In the genomic region with DNA sequence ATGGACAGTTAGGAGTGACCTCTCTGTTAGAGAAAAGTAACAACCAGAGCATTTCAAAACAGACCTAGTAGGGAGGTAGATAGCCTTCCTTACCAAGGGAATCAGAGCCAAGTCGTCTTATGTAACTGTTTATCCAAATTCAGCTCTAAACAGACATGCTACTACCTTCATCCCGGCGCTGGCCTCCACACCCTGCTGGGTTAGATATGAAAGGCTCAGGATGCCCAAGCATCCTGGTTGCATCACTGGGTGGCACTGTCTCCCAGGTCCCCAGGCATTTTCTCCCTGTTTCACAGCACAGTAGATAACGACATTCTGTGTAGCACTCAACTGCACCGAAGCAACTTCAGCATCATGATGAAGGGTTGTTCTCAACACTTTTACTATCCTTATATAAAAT, we compare ENCODE assay signal across 18 mouse cellular contexts.
A peak's percentile ranks its signal among the peaks of the same experiment; 100 is the strongest.
DNase-seq lines count a peak whose midpoint lies in the region; ATAC-seq and TF ChIP-seq lines count a peak whose summit lies in the region.
"Had no signal": no experiment of that assay in that cellular context is flagged by ENCODE, and none has a peak within 500 bp of the region (broad histone marks: within the 10 kb centered on the region; RNA-seq: fewer than 3 reads in every experiment).

No protein-coding gene starts in this region.

- no peaks in the 10 kb centered on the region for H3K36me3 ChIP-seq in heart, adult 2 months (ENCODE audit: control insufficient read depth, insufficient read depth, low read length)
- no peaks in the 10 kb centered on the region for H3K36me3 ChIP-seq in heart, embryonic 12.5 days
- H3K36me3 ChIP-seq: embryonic facial prominence, embryonic 10.5 days; hindbrain, embryonic 13.5 days; limb, embryonic 13.5 days had no signal

- H3K79me2 ChIP-seq in heart, adult 2 months (replicated peaks; ENCODE audit: control insufficient read depth, insufficient read depth, low read length): no peaks in the 10 kb centered on the region; the same call in 1 of the 2 replicates

- WGBS in heart, adult 2 months: 72% methylated on average over 5 of the region's 5 CpGs
- WGBS in heart, embryonic 12.5 days: 69% methylated on average over 5 of the region's 5 CpGs

- no peaks in the 10 kb centered on the region for H3K9me3 ChIP-seq in heart, embryonic 12.5 days (replicated peaks)
- H3K9me3 ChIP-seq: embryonic facial prominence, embryonic 10.5 days; hindbrain, embryonic 13.5 days; limb, embryonic 13.5 days had no signal

- intact Hi-C loops in heart, adult 2 months (cut with DNase I): no loop called here

- TF ChIP-seq EP300 in heart, adult 2 months (IDR thresholded peaks at IDR 0.05; ENCODE audit: insufficient read depth, low read depth, low read length): no peak

- no peaks in the 10 kb centered on the region for H3K27me3 ChIP-seq in heart, adult 2 months (ENCODE audit: control insufficient read depth, insufficient read depth, low read length)
- H3K27me3 ChIP-seq in heart, embryonic 12.5 days (replicated peaks): no peaks in the 10 kb centered on the region
- H3K27me3 ChIP-seq: hindbrain, embryonic 13.5 days; limb, embryonic 13.5 days had no signal

- DNase-seq in heart, adult 2 months: no peak
- peak; percentile 17 for DNase-seq in right cerebral cortex, adult 18-20 months
- DNase-seq in right cerebral cortex, postnatal 10 days (ENCODE audit: low spot score in 2 of 2): no peak
- peak; percentile 57 for DNase-seq in cerebellum, adult 9-11 months
- no peak for DNase-seq in testis, postnatal 10 days (ENCODE audit: low spot score)
- no peak for DNase-seq in right cerebral cortex, postnatal 4 days
- DNase-seq: gastrocnemius, postnatal 36 days; heart, postnatal 14 days; kidney, adult 9 months; kidney, postnatal 25 days had no signal

- no peaks in the 10 kb centered on the region for H3K4me1 ChIP-seq in heart, adult 2 months (ENCODE audit: control insufficient read depth, insufficient read depth, low read length)
- peaks cover 15% of the 10 kb centered on the region; the same call in 1 of the 2 replicates for H3K4me1 ChIP-seq in heart, embryonic 12.5 days (replicated peaks)

- H3K9ac ChIP-seq in heart, adult 2 months (ENCODE audit: low read depth, low read length): no peak overlapping the region
- H3K9ac ChIP-seq in heart, embryonic 12.5 days: no peak overlapping the region
- H3K9ac ChIP-seq: hindbrain, embryonic 13.5 days; limb, embryonic 13.5 days; liver, embryonic 14.5 days had no signal

- H3K4me2 ChIP-seq in heart, embryonic 12.5 days: no peak overlapping the region
- H3K4me2 ChIP-seq: heart, embryonic 11.5 days; hindbrain, embryonic 13.5 days; limb, embryonic 13.5 days; midbrain, embryonic 11.5 days had no signal

- H3K27ac ChIP-seq in heart, adult 2 months: no peak overlapping the region
- H3K27ac ChIP-seq in heart, embryonic 12.5 days (ENCODE audit: poor library complexity, severe bottlenecking): no peak overlapping the region
- H3K27ac ChIP-seq: embryonic facial prominence, embryonic 10.5 days; hindbrain, embryonic 13.5 days; limb, embryonic 13.5 days; liver, embryonic 14.5 days had no signal

- no peak overlapping the region for H3K4me3 ChIP-seq in heart, adult 2 months
- no peak overlapping the region for H3K4me3 ChIP-seq in heart, embryonic 12.5 days
- H3K4me3 ChIP-seq: embryonic facial prominence, embryonic 10.5 days; hindbrain, embryonic 13.5 days; limb, embryonic 13.5 days had no signal

- no peak for TF ChIP-seq POLR2A in heart, adult 2 months (IDR thresholded peaks at IDR 0.05; ENCODE audit: insufficient read depth, low read depth, low read length)

- no peak for ATAC-seq in heart, embryonic 12.5 days (ENCODE audit: insufficient number of reproducible peaks, low FRiP score)
- ATAC-seq: inflammation-experienced regulatory T-cells, adult 6 months had no signal

- TF ChIP-seq CTCF in heart, adult 2 months (IDR thresholded peaks at IDR 0.05): peak; percentile 39

Comparison
In these comparisons a context has a peak if more than half of its experiments do, and no peak if none do; other contexts are left out.
1. DNase-seq: peak in right cerebral cortex, adult 18-20 months (single experiment) and cerebellum, adult 9-11 months (single experiment); none in heart, adult 2 months (0 of 2), right cerebral cortex, postnatal 10 days (0 of 2), testis, postnatal 10 days (single experiment) and right cerebral cortex, postnatal 4 days (single experiment).